Mouse (Mus musculus): ENCODE results near the gene Ugp2. TPM values are rescaled to one million over a fixed set of nuclear protein-coding genes. Genes with fewer than 3 reads are reported as not detected.

Ugp2 gene
- total and polyA plus RNA-seq, 3 experiments = 5.9 to 6.3 TPM; not detected in 1

GRCm38 (mm10) chr11:21343490-21343889, 27.5 kb downstream of the Ugp2 start (continued):
- TF ChIP-seq ZNF384 (IDR thresholded peaks at IDR 0.05; ENCODE audit: low read depth, low read length) = no peak

- H3K79me2 ChIP-seq (ENCODE audit: control insufficient read depth, insufficient read depth, low read length, poor library complexity) = no peaks in the 10 kb centered on the region
- no peak overlapping the region for H3K4me3 ChIP-seq (ENCODE audit: control insufficient read depth in 1 of 2, insufficient read depth in 1 of 2, low read depth in 2 of 2, low read length in 2 of 2)
- H3K9me3 ChIP-seq (replicated peaks; ENCODE audit: insufficient read depth, low read length) = no peaks in the 10 kb centered on the region
- H3K36me3 ChIP-seq (ENCODE audit: control insufficient read depth in 1 of 2, insufficient read depth in 2 of 2, low read length in 2 of 2) = peaks cover 0 to 11% of the 10 kb centered on the region in 2 experiments; a peak in 2 of 4 replicates
- H3K27me3 ChIP-seq (ENCODE audit: control insufficient read depth in 1 of 2, insufficient read depth in 2 of 2, low read length in 2 of 2) = no peaks in the 10 kb centered on the region
- no peak overlapping the region for H3K27ac ChIP-seq (ENCODE audit: control insufficient read depth, low read depth, low read length)
- no peak overlapping the region for H3K9ac ChIP-seq (ENCODE audit: control insufficient read depth, low read depth, low read length, poor library complexity, severe bottlenecking)
- DNase-seq (ENCODE audit: low read depth, low spot score) = no peak
- H3K4me1 ChIP-seq (ENCODE audit: control insufficient read depth in 1 of 2, insufficient read depth in 2 of 2, low read length in 2 of 2) = peaks cover 7 to 11% of the 10 kb centered on the region in 2 experiments
- TF ChIP-seq POLR2AphosphoS5 (IDR thresholded peaks at IDR 0.05; ENCODE audit: borderline replicate concordance, low read depth, low read length) (no peak), HCFC1 (IDR thresholded peaks at IDR 0.05; ENCODE audit: low read depth, low read length) (no peak), CTCF (IDR thresholded peaks at IDR 0.05 in 2 of 3, conservative IDR thresholded peaks at IDR 0.05 in 1 of 3; ENCODE audit: control insufficient read depth in 1 of 3, insufficient read depth in 1 of 3, low read depth in 2 of 3, low read length in 3 of 3, poor library complexity in 1 of 3, severe bottlenecking in 1 of 3) (no peak), ZC3H11A (IDR thresholded peaks at IDR 0.05; ENCODE audit: low read depth, low read length) (no peak), BHLHE40 (IDR thresholded peaks at IDR 0.05; ENCODE audit: borderline replicate concordance, low read depth, low read length) (no peak)
Measured at GRCm38 (mm10) chr11:21339088-21339487, 31.9 kb downstream of the Ugp2 start.

GRCm38 (mm10) chr11:21337855-21338254, 33.1 kb downstream of the Ugp2 start:
- Histone ChIP-seq H3K27ac (ENCODE audit: control insufficient read depth, low read depth, low read length) (no peak overlapping the region), H3K4me1 (ENCODE audit: control insufficient read depth in 1 of 2, insufficient read depth in 2 of 2, low read length in 2 of 2) (no peaks in the 10 kb centered on the region), H3K9me3 (replicated peaks; ENCODE audit: insufficient read depth, low read length) (no peaks in the 10 kb centered on the region), H3K4me3 (ENCODE audit: control insufficient read depth in 1 of 2, insufficient read depth in 1 of 2, low read depth in 2 of 2, low read length in 2 of 2) (no peak overlapping the region), H3K27me3 (ENCODE audit: control insufficient read depth in 1 of 2, insufficient read depth in 2 of 2, low read length in 2 of 2) (no peaks in the 10 kb centered on the region), H3K36me3 (ENCODE audit: control insufficient read depth in 1 of 2, insufficient read depth in 2 of 2, low read length in 2 of 2) (peaks cover 0 to under 1% of the 10 kb centered on the region in 2 experiments; a peak in 2 of 4 replicates), H3K9ac (ENCODE audit: control insufficient read depth, low read depth, low read length, poor library complexity, severe bottlenecking) (no peak overlapping the region), H3K79me2 (ENCODE audit: control insufficient read depth, insufficient read depth, low read length, poor library complexity) (no peaks in the 10 kb centered on the region)
- no peak for DNase-seq (ENCODE audit: low read depth, low spot score)
- TF ChIP-seq GATA1 (IDR thresholded peaks at IDR 0.05; ENCODE audit: low read depth, low read length) (no peak), E2F4 (IDR thresholded peaks at IDR 0.05; ENCODE audit: borderline replicate concordance, low read depth, low read length) (no peak), UBTF (IDR thresholded peaks at IDR 0.05; ENCODE audit: borderline replicate concordance, insufficient read depth, low read depth, low read length) (no peak), GABPA (IDR thresholded peaks at IDR 0.05; ENCODE audit: low read depth, low read length) (no peak), ETS1 (IDR thresholded peaks at IDR 0.05; ENCODE audit: low read depth, low read length) (no peak), NRF1 (IDR thresholded peaks at IDR 0.05; ENCODE audit: insufficient read depth, low read depth, low read length, poor library complexity, severe bottlenecking) (no peak)
